Mouse (Mus musculus): ENCODE data around the gene Phactr1.
A peak's percentile ranks its signal among the peaks of the same experiment; 100 is the strongest.

Gene Phactr1

GRCm38 (mm10) chr13:42680391-42680994, at the start of gene Phactr1:
Gene Phactr1, plus strand, starts transcription at chr13:42680623.
- DNase-seq = no peak

DNA sequence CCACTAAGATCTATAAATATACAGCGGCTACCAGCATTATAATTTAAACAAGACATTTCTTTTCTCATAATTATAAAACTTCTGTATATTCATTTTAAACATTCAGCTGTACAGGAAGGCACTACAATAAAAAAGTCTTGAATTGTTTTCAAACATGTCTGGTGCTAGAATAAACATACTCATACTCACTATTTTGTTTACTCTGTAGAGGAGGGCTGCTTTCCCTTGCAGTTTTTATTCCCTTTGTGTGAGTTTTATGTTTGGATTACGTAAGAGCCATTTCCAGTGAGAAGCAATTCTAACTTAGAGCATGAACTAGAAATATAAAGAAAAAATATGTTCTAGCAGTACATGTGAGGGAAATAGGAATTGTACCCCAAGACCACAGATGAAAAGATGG, 45.5 kb upstream of the Phactr1 start:
- no peak for DNase-seq

DNA sequence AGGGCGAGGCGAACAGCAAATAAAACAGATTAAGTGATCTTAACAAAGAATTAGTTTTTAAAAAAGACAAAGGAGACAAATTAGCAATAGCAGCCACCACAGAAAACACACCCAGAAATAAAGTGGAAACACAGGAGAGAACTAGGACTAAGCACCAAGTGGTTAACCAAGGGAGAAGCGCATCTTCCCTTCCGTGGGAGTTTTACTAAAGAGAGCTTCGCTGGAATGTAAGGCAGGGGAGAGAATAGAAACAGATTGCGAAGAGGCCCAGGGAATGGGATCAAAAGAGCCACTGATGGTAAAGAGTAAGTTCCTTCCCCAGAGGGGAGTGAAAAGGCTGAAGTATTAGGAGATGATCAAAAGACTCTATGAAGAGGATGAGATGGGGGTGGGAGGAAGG, 30.2 kb upstream of the Phactr1 start:
- DNase-seq = no peak

DNA sequence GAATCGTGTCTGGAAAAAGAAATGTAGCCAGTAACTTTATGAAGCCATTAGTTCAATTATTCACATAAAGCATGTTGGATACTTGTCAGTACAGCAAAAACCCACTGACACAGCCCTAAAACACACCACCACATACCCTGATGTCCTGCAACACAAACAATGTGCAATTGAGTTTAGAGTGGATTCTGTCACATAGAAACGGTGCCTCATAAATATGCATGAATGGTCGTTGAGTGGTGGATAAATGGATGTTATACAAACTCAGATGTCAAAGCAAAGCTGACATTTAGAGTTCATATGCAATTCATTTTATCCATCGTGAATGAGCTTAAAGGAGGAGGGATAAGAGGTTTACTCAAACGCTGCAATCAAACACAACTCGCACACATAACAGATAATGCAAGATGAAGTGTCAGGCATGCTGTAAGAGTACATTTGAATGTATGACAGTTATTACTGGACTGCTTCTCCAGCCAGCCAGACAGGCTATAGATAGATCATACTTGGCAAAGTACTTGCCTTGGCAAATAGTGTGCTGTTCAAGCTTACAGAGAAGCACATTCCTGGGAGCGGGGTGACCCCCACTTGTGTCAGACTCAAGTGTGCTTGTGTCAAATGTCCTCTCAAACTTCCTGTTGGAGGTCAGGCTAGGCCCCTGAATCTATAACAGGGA, 23.6 kb upstream of the Phactr1 start:
- no peak for DNase-seq

DNA sequence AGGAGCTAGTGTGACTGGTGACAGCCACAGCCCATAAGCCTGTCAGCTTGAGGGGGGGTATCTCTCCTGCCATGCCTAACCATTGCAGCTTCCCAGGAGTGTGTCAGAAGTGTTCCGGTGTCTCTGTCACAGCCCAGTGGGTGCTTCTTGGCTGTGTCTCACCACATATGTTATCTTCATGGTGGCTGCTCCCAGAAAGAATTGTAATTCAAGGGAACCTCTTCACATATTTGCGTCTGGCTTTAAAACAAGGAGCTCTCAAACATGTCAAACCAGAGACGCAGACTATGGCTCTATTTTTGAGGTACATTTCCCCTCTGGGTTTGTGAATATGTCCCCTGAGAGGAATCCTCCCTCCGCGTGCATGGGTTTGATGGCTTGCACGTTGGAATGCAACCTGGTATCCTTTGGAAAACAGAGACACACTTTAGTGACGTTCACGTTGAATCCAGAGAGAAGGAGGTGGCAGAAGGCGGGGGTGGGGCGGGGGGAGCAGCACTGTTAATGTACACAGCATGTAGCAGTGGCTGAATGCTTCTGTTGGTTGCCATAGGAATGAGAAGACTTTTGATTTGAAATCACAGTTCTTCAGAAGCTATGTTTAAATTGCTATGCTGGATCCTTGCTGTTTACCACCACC, 8.7 kb upstream of the Phactr1 start:
- peak; percentile 46 to 49 for DNase-seq

GRCm38 (mm10) chr13:42681299-42681698, 876 bp downstream of the Phactr1 start:
- DNase-seq = no peak

DNA sequence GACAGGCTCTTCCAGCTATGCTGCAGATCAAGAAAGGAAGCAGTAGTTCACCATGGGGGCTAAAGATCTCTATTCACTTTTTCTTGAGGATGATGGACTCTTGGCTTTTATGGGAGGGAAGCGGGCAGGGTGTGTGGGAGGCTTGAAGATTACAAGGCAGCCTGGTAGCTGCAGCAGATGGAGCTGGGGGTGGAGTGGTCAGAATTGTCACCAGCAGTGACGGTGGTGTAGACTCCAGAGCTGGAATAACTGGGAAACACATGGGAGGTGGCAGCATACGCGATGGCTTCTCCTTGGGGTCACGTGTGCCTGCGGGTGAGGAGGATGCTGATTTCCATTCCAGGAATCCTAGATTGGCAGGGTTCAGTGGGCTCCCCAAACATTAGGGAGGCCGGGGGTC, 3.8 kb downstream of the Phactr1 start:
- no peak for DNase-seq

DNA sequence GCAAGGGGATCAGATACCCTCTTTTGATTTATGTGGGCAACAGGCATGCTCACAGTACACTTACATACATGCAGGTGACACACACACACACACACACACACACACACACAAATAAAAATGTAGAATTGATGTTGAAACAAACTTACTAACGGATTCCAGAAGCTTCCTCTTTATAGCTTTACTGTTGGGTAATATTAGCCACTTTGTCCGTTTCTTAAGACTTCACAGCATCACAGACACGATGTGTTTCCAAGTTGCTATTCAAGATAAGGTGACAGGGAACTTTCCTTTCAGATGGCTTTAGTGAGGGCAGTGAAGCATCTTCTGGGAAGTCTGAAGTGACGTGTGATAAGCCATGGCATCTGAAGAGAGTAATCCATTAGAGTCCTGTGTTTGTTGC, 11.8 kb downstream of the Phactr1 start:
- DNase-seq = no peak

DNA sequence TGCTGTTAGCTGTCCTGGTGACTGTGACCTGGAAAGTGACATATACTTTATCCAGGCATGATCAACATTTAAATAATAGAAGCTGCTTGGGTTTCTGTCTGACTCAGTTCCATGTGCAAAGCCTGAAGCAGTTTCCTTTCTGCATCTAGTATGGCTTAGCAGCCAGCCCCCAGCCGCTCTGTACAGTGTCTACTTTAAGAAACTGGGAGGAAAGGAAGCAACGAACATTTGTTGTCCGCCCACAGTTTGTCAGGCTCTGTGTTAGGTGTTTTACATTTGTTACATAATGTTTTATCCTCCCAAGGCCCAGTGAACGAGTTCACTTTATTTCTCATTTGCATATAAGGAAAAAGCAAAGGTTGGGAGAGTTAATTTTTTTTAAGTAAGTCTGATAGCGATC, 16.2 kb downstream of the Phactr1 start:
- no peak for DNase-seq

GRCm38 (mm10) chr13:42709148-42709547, 28.7 kb downstream of the Phactr1 start:
- DNase-seq = peak; percentile 63 to 67

DNA sequence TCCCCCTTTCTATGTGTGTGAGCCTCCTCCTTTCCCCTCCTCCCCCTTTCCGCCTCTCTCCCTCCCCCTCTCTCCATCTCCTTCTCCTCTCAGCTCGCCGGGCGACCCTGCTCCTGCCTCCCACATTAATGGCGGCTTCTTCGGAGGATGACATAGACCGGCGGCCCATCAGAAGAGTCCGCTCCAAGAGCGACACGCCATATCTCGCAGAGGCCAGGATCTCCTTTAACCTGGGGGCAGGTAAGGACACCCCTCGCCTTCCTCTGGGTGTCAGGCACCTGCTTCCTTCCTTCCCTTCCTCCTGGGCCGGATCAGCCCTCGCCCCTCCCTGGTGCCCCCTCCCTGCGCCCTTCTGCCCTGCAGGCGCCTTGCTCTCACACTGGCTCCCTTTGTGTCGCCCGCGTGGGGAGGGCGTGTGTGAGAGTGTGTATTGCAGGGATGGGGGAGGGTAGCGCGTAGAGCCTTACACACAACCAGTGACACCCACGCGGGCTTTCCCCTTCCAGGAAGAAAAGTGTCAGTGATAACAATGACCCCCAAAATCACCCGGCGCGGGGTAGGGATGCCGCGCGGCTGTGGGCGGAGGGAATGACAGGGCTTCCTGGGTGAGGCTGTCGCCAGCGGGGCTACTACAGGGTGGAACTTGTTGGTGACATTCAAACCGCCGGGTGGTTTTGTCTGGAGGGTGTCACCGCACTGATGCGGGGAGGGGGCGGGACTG, 29.3 kb downstream of the Phactr1 start:
- peak; percentile 71 to 75 for DNase-seq

GRCm38 (mm10) chr13:42711510-42711909, 31.1 kb downstream of the Phactr1 start:
- DNase-seq = no peak

DNA sequence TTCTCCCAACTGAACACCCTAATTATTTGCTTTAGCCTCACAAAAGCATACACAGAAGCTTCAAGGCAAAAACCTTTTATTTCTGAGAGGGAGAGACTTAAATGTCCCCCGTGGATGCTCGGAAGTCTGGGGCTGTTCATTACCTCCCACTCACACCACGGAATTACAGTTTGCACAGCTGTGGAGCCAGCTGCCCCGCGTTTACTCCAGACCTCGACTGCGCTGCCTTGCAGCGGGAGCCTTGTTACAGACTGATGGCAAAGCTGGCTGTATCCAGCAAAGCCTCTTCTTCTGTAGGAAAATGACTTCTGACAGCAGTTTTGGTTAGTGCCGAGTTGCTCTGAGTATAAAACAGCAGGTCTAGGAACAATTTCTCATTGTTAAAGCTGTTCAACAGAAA, 39.0 kb downstream of the Phactr1 start:
- DNase-seq = no peak

GRCm38 (mm10) chr13:42720135-42720534, 39.7 kb downstream of the Phactr1 start:
- no peak for DNase-seq

DNA sequence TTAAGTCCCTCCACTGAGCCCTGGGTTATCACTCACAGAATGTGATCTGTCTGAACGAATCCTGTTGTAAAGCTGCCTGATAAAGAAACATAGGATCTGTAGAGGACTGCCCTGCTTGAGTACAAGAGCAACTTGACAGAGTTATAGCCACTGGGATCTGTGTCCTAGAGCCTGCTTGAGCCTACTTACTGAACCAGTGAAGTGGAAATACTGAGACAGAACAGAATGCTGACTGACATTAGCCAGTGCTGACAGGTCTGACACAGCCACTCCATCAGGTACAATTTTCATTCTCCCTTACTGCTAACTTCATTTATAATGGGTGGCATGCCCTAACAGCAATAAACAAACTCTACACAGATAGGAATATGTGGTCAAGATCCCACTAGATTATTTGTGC, 40.2 kb downstream of the Phactr1 start:
- DNase-seq = no peak

GRCm38 (mm10) chr13:42724011-42724410, 43.6 kb downstream of the Phactr1 start:
- no peak for DNase-seq

DNA sequence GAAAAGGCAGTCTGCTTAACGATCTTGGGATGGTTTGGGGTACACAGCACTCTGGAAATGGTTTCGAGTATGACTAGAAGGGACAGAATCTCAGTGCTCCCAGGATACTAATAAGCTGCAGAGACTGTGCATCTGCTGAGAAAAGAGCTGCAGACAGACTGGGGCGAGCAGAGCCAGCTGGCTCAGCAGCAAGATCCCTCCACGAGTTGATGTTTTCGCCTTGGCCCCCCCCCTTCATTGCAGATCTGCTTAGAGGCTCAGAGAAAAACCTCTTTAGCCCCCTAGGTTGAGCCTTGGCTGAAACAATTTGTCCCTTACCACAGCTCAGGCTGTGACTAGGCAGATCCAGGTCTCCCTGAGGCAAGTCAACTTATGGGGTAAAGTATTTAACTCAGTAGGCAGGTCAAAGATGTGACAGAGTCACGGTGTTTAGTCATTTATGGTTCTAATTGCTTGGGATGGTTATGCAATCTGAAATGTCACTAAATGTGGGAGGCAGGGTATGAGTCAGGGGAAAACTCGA, 45.3 kb downstream of the Phactr1 start:
- DNase-seq = peak; percentile 31 to 50

- no peak for DNase-seq
Observed at GRCm38 (mm10) chr13:42737486-42737885, 57.1 kb downstream of the Phactr1 start.

DNA sequence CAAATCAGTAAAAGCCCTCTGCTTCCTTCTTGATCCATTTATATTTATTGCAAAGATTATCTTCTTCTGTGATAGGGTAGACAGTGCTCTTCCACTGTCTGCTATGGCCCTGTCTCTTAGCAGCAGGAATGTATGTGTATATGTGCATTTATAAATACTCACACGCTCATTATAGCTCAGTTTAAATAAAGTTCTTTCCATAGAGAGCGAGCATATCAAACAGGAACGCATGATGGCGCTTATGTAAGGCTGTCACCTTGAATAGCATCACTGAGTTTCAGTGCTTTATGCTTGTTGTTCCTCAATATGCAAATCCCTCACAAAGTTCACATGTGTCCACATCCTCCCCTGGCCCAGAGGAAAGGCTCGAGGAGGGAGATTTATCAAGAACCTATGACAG, 57.7 kb downstream of the Phactr1 start:
- no peak for DNase-seq

DNA sequence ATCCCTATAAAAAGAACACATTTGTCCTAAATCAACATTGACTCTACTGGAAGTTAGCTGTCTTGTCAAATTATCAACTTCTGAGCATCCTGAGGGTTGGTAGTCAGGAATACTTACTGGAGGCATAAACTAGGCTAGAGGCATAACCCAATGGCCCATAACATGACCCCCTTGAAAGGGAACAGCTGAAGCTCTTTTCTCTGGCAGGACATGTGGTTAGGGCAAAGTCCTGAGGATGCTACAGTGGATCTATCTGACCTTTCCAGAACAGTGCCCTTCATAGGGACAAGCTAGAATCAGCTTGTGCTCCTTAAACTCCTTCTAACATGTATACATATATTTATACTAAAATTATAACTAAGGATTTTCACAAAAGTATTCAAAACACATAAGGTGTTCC, 61.8 kb downstream of the Phactr1 start:
- DNase-seq = no peak

DNA sequence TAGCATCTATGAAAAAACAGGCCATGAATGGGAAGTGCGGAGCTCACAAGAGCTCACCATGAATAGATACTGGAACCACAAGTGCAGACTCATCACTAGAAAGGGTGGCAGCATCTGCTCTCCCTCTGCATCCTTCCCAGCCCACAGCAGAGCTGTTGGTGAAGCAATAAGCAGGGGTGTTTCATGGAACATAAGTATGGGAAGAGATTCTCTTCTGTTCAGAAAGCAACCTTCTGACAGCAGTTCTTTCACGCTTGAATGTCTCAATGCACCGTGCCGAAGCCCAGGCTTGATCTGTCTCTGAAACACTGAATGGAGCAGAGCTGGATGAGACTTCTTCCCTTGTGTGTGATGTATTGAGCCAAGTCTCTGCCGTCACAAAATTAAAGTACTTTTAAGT, 64.0 kb downstream of the Phactr1 start:
- no peak for DNase-seq

DNA sequence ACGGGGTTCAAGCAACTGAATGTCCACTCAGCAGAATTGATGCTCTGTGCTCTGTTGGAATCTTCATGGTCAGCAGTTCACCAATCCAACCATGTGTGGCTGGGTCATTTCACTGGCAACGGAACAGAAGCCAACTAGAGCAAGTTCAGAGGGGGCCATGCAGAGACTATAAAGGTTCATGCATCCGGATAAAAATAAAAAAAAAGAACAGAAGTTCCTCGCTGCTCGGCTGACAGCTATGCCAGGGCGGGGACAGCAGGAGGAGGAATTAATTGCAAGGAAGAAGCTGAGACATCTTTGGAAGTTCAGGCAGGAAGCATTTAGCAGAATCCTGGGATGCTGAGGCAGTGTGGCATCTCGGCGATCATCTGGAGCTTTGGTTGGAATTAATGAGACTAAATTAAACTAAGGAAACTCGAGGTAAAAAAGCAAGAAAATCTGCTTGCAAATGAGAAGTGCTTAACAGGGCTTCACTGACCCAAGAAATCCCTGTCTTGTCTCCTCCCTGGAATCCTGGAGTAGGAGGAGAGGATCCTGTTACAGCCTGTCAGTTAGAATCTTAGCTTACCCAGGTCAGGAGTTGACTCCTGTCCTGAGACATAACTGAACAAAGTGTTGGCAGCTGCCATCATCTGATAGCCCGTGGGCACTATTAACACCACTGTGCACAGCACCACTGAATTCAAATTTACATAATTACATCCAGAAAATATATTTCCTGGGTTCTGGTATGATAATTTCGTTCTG, 77.4 kb downstream of the Phactr1 start:
- DNase-seq = peak in 1 of 2 experiments; percentile 6

DNA sequence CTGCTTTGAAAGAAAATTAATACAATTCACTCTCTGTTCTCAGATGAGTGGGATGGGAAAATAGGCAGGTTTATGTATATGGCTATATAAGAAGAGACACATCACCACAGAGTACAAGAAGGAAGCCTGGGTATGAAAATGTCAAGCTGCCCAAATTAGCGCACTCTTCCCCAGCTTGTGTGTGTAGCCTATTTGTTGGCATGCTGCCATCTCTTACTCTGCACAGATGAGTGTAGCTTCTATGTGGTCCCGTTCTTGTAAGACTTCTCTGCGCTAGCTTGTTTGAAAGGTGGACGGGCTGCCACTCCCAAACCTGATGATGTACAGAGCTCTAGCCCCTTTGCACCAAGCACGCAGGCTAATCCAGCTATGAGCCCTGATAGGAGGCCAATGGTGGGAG, 78.7 kb downstream of the Phactr1 start:
- peak in 1 of 2 experiments; percentile 8 for DNase-seq

Data from cerebellum, adult 18-20 months (tissue).